Mouse (Mus musculus): ENCODE measurements around the gene Myadm. TPM values are rescaled to one million over a fixed set of nuclear protein-coding genes. Genes with fewer than 3 reads are reported as not detected.
A peak's percentile ranks its signal among the peaks of the same experiment; 100 is the strongest.
"Not testable (repeated sequence)": the region's sequence is repeated elsewhere in the genome, so short reads cannot be mapped to it uniquely, and the experiment has no call there.

Gene Myadm
- polyA plus RNA-seq, 1 experiment from 2014 or later, result 170 TPM

- Histone ChIP-seq H3K27me3 (ENCODE audit: control insufficient read depth, insufficient read depth, low read length) (no peaks in the 10 kb centered on the region), H3K4me1 (ENCODE audit: control insufficient read depth, insufficient read depth, low read length) (peaks cover 3% of the 10 kb centered on the region; the same call in 1 of the 2 replicates), H3K9ac (ENCODE audit: low read length) (no peak overlapping the region), H3K9me3 (replicated peaks; ENCODE audit: control insufficient read depth, low read length) (no peaks in the 10 kb centered on the region), H3K4me2 (ENCODE audit: low read depth, low read length) (no peak overlapping the region), H3K27ac (ENCODE audit: low read length) (no peak overlapping the region), H3K4me3 (replicated peaks; ENCODE audit: low read length) (no peak overlapping the region), H3K36me3 (ENCODE audit: control insufficient read depth, insufficient read depth, low read length) (no peaks in the 10 kb centered on the region)
- no peak for ATAC-seq (ENCODE audit: insufficient read depth, low FRiP score)
- WGBS, result 25% methylated on average over 3 of the region's 3 CpGs
Measured at GRCm38 (mm10) chr7:3268291-3268690, 20.6 kb upstream of the Myadm start.

- no peak overlapping the region for H3K4me2 ChIP-seq (ENCODE audit: low read depth, low read length)
- WGBS, result 79% methylated on average over 9 of the region's 9 CpGs
- H3K36me3 ChIP-seq (ENCODE audit: control insufficient read depth, insufficient read depth, low read length), result no peaks in the 10 kb centered on the region
- no peaks in the 10 kb centered on the region for H3K27me3 ChIP-seq (ENCODE audit: control insufficient read depth, insufficient read depth, low read length)
- peaks cover 9% of the 10 kb centered on the region; the same call in 1 of the 2 replicates for H3K4me1 ChIP-seq (ENCODE audit: control insufficient read depth, insufficient read depth, low read length)
- no peak for ATAC-seq (ENCODE audit: insufficient read depth, low FRiP score)
- H3K4me3 ChIP-seq (replicated peaks; ENCODE audit: low read length), result no peak overlapping the region
- H3K9me3 ChIP-seq (replicated peaks; ENCODE audit: control insufficient read depth, low read length), result no peaks in the 10 kb centered on the region
- H3K9ac ChIP-seq (ENCODE audit: low read length), result no peak overlapping the region
- H3K27ac ChIP-seq (ENCODE audit: low read length), result no peak overlapping the region
Measured at GRCm38 (mm10) chr7:3272206-3272605, 16.7 kb upstream of the Myadm start.

GRCm38 (mm10) chr7:3275455-3276170 lies 13.3 kb upstream of the Myadm start:
- ATAC-seq (ENCODE audit: insufficient read depth, low FRiP score), result peak; percentile 66; the same call in 1 of the 2 replicates
- Histone ChIP-seq H3K36me3 (ENCODE audit: control insufficient read depth, insufficient read depth, low read length) (no peaks in the 10 kb centered on the region), H3K9me3 (replicated peaks; ENCODE audit: control insufficient read depth, low read length) (no peaks in the 10 kb centered on the region), H3K9ac (ENCODE audit: low read length) (peak overlapping the region; percentile 21; the same call in 1 of the 2 replicates), H3K4me1 (ENCODE audit: control insufficient read depth, insufficient read depth, low read length) (peaks cover 9% of the 10 kb centered on the region; the same call in 1 of the 2 replicates), H3K27me3 (ENCODE audit: control insufficient read depth, insufficient read depth, low read length) (no peaks in the 10 kb centered on the region), H3K27ac (ENCODE audit: low read length) (peak overlapping the region; percentile 87), H3K4me2 (ENCODE audit: low read depth, low read length) (no peak overlapping the region), H3K4me3 (replicated peaks; ENCODE audit: low read length) (no peak overlapping the region)
- 25% methylated on average over 6 of the region's 6 CpGs for WGBS

GRCm38 (mm10) chr7:3276781-3277180 lies 12.1 kb upstream of the Myadm start:
- H3K36me3 ChIP-seq (ENCODE audit: control insufficient read depth, insufficient read depth, low read length); H3K4me3 ChIP-seq (replicated peaks; ENCODE audit: low read length); H3K4me2 ChIP-seq (ENCODE audit: low read depth, low read length); H3K9me3 ChIP-seq (replicated peaks; ENCODE audit: control insufficient read depth, low read length); H3K9ac ChIP-seq (ENCODE audit: low read length); H3K27me3 ChIP-seq (ENCODE audit: control insufficient read depth, insufficient read depth, low read length); H3K27ac ChIP-seq (ENCODE audit: low read length); H3K4me1 ChIP-seq (ENCODE audit: control insufficient read depth, insufficient read depth, low read length); ATAC-seq (ENCODE audit: insufficient read depth, low FRiP score): not testable (repeated sequence)
- 55% methylated on average over 4 of the region's 4 CpGs for WGBS

GRCm38 (mm10) chr7:3280080-3280653 lies 8.7 kb upstream of the Myadm start:
- ATAC-seq (ENCODE audit: insufficient read depth, low FRiP score), result no peak
- peaks cover 5% of the 10 kb centered on the region for H3K4me1 ChIP-seq (ENCODE audit: control insufficient read depth, insufficient read depth, low read length)
- peak overlapping the region; percentile 25; the same call in 1 of the 2 replicates for H3K27ac ChIP-seq (ENCODE audit: low read length)
- H3K27me3 ChIP-seq (ENCODE audit: control insufficient read depth, insufficient read depth, low read length), result no peaks in the 10 kb centered on the region
- no peak overlapping the region; the same call in 1 of the 2 replicates for H3K9ac ChIP-seq (ENCODE audit: low read length)
- no peaks in the 10 kb centered on the region for H3K36me3 ChIP-seq (ENCODE audit: control insufficient read depth, insufficient read depth, low read length)
- H3K9me3 ChIP-seq (replicated peaks; ENCODE audit: control insufficient read depth, low read length), result no peaks in the 10 kb centered on the region
- no peak overlapping the region for H3K4me3 ChIP-seq (replicated peaks; ENCODE audit: low read length)
- no peak overlapping the region for H3K4me2 ChIP-seq (ENCODE audit: low read depth, low read length)
- WGBS, result 73% methylated on average over 5 of the region's 5 CpGs

GRCm38 (mm10) chr7:3280654-3281153 lies 8.2 kb upstream of the Myadm start:
- H3K4me3 ChIP-seq (replicated peaks; ENCODE audit: low read length), result no peak overlapping the region
- no peak overlapping the region for H3K9ac ChIP-seq (ENCODE audit: low read length)
- H3K4me2 ChIP-seq (ENCODE audit: low read depth, low read length), result no peak overlapping the region
- H3K27ac ChIP-seq (ENCODE audit: low read length), result peak overlapping the region; percentile 25; the same call in 1 of the 2 replicates
- no peaks in the 10 kb centered on the region for H3K9me3 ChIP-seq (replicated peaks; ENCODE audit: control insufficient read depth, low read length)
- no peak for ATAC-seq (ENCODE audit: insufficient read depth, low FRiP score)
- no peaks in the 10 kb centered on the region for H3K27me3 ChIP-seq (ENCODE audit: control insufficient read depth, insufficient read depth, low read length)
- H3K36me3 ChIP-seq (ENCODE audit: control insufficient read depth, insufficient read depth, low read length), result no peaks in the 10 kb centered on the region
- WGBS, result 34% methylated on average over 8 of the region's 8 CpGs
- peaks cover under 1% of the 10 kb centered on the region; the same call in 1 of the 2 replicates for H3K4me1 ChIP-seq (ENCODE audit: control insufficient read depth, insufficient read depth, low read length)

- H3K4me1 ChIP-seq (ENCODE audit: control insufficient read depth, insufficient read depth, low read length), result peaks cover 3% of the 10 kb centered on the region; the same call in 1 of the 2 replicates
- no peak overlapping the region for H3K27ac ChIP-seq (ENCODE audit: low read length)
- WGBS, result 80% methylated on average over 6 of the region's 6 CpGs
- no peak overlapping the region for H3K4me2 ChIP-seq (ENCODE audit: low read depth, low read length)
- H3K9me3 ChIP-seq (replicated peaks; ENCODE audit: control insufficient read depth, low read length), result no peaks in the 10 kb centered on the region
- H3K36me3 ChIP-seq (ENCODE audit: control insufficient read depth, insufficient read depth, low read length), result no peaks in the 10 kb centered on the region
- H3K9ac ChIP-seq (ENCODE audit: low read length), result no peak overlapping the region
- no peak overlapping the region for H3K4me3 ChIP-seq (replicated peaks; ENCODE audit: low read length)
- no peak for ATAC-seq (ENCODE audit: insufficient read depth, low FRiP score)
- no peaks in the 10 kb centered on the region for H3K27me3 ChIP-seq (ENCODE audit: control insufficient read depth, insufficient read depth, low read length)
Measured at GRCm38 (mm10) chr7:3281741-3282140, 7.1 kb upstream of the Myadm start.

- Histone ChIP-seq H3K4me1 (ENCODE audit: control insufficient read depth, insufficient read depth, low read length) (peaks cover 7% of the 10 kb centered on the region), H3K27me3 (ENCODE audit: control insufficient read depth, insufficient read depth, low read length) (no peaks in the 10 kb centered on the region), H3K4me2 (ENCODE audit: low read depth, low read length) (no peak overlapping the region), H3K36me3 (ENCODE audit: control insufficient read depth, insufficient read depth, low read length) (no peaks in the 10 kb centered on the region), H3K4me3 (replicated peaks; ENCODE audit: low read length) (no peak overlapping the region), H3K9me3 (replicated peaks; ENCODE audit: control insufficient read depth, low read length) (no peaks in the 10 kb centered on the region), H3K9ac (ENCODE audit: low read length) (no peak overlapping the region), H3K27ac (ENCODE audit: low read length) (no peak overlapping the region)
- WGBS, result 84% methylated on average over 11 of the region's 11 CpGs
- ATAC-seq (ENCODE audit: insufficient read depth, low FRiP score), result no peak
Measured at GRCm38 (mm10) chr7:3283081-3283875, 5.6 kb upstream of the Myadm start.

GRCm38 (mm10) chr7:3284604-3285003 lies 4.3 kb upstream of the Myadm start:
- H3K4me1 ChIP-seq (ENCODE audit: control insufficient read depth, insufficient read depth, low read length), result peaks cover 10% of the 10 kb centered on the region
- WGBS, result 83% methylated on average over 10 of the region's 10 CpGs
- H3K27me3 ChIP-seq (ENCODE audit: control insufficient read depth, insufficient read depth, low read length), result no peaks in the 10 kb centered on the region
- no peaks in the 10 kb centered on the region for H3K9me3 ChIP-seq (replicated peaks; ENCODE audit: control insufficient read depth, low read length)
- H3K4me2 ChIP-seq (ENCODE audit: low read depth, low read length), result no peak overlapping the region
- H3K9ac ChIP-seq (ENCODE audit: low read length), result no peak overlapping the region
- ATAC-seq (ENCODE audit: insufficient read depth, low FRiP score), result no peak
- H3K36me3 ChIP-seq (ENCODE audit: control insufficient read depth, insufficient read depth, low read length), result no peaks in the 10 kb centered on the region
- no peak overlapping the region for H3K4me3 ChIP-seq (replicated peaks; ENCODE audit: low read length)
- no peak overlapping the region for H3K27ac ChIP-seq (ENCODE audit: low read length)
